Mouse (Mus musculus): ENCODE measurements at regions not wholly inside any gene's neighbourhood (a gene's known extent, or its start where the extent isn't known, plus 50 kb on each side); places are given as distances from the start of the nearest gene placed in this dataset.

DNA sequence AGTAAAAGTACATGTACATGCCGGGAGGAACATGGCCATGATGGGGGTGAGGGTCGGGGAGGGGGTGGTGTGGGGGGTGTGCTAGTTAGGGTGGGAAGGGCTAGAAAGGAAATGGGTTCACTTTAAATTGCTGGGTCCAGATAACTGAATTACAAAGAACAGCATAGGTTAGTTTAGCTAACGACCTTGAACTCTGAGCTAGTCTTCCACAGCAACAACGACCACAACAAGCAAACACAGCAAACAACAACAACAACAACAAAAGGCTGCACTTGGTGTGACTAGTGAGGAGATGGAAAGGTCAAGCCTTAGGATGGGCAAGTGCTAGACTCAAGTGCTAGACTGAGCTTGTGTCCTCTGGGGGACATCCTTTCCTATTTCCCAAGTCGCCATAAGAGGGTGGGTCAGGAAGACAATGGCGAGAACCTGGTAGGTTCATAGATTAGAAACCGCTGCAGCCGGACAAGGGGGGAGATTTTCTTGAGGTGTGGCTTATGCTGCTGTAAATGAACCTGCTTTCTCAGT lies 117.9 kb downstream of the Enc1 start:
- H3K27ac ChIP-seq (ENCODE audit: control insufficient read depth, low read depth, low read length), result no peak overlapping the region
- H3K4me3 ChIP-seq (ENCODE audit: control insufficient read depth in 1 of 2, insufficient read depth in 1 of 2, low read depth in 2 of 2, low read length in 2 of 2), result no peak overlapping the region
- TF ChIP-seq EP300 (IDR thresholded peaks at IDR 0.05; ENCODE audit: low read depth in 1 of 2, low read length in 2 of 2) (no peak), CHD2 (IDR thresholded peaks at IDR 0.05; ENCODE audit: low read length) (no peak), MAFK (IDR thresholded peaks at IDR 0.05; ENCODE audit: borderline replicate concordance, low read depth, low read length) (no peak)
- DNase-seq (ENCODE audit: low read depth, low spot score), result no peak
- no peak overlapping the region for H3K9ac ChIP-seq (ENCODE audit: control insufficient read depth, low read depth, low read length, poor library complexity, severe bottlenecking)
- no peaks in the 10 kb centered on the region for H3K9me3 ChIP-seq (replicated peaks; ENCODE audit: insufficient read depth, low read length)
- no peaks in the 10 kb centered on the region for H3K27me3 ChIP-seq (ENCODE audit: control insufficient read depth in 1 of 2, insufficient read depth in 2 of 2, low read length in 2 of 2)
- no peaks in the 10 kb centered on the region for H3K36me3 ChIP-seq (ENCODE audit: control insufficient read depth in 1 of 2, insufficient read depth in 2 of 2, low read length in 2 of 2)
- H3K4me1 ChIP-seq (ENCODE audit: control insufficient read depth in 1 of 2, insufficient read depth in 2 of 2, low read length in 2 of 2), result no peaks in the 10 kb centered on the region
- no peaks in the 10 kb centered on the region for H3K79me2 ChIP-seq (ENCODE audit: control insufficient read depth, insufficient read depth, low read length, poor library complexity)

DNA sequence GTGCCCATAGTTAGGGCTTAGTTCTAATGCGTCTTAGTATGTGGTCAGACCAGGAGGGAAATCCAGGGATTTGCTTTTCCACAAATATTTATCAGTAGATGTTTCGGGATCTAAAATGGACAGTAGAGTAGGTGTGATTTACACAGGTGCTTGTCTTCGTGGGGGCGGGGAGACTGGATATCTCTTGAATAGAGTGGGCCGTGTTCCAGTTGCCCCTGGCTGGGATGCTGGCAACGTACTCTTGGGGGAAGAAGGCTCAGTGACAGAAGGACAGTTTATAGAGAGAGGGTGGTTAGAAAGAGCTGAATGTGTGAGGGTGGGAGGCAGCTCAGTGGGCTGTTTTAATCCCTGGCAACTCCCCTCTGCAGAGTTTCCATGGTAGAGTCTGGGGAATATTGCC lies 117.4 kb downstream of the Enc1 start:
- H3K36me3 ChIP-seq (ENCODE audit: control insufficient read depth in 1 of 2, insufficient read depth in 2 of 2, low read length in 2 of 2), result no peaks in the 10 kb centered on the region
- no peak overlapping the region for H3K27ac ChIP-seq (ENCODE audit: control insufficient read depth, low read depth, low read length)
- H3K27me3 ChIP-seq (ENCODE audit: control insufficient read depth in 1 of 2, insufficient read depth in 2 of 2, low read length in 2 of 2), result no peaks in the 10 kb centered on the region
- no peaks in the 10 kb centered on the region for H3K79me2 ChIP-seq (ENCODE audit: control insufficient read depth, insufficient read depth, low read length, poor library complexity)
- H3K9ac ChIP-seq (ENCODE audit: control insufficient read depth, low read depth, low read length, poor library complexity, severe bottlenecking), result no peak overlapping the region
- TF ChIP-seq MYB (IDR thresholded peaks at IDR 0.05; ENCODE audit: low read depth, low read length) (no peak), POLR2AphosphoS2 (IDR thresholded peaks at IDR 0.05; ENCODE audit: low read length) (no peak), ELF1 (IDR thresholded peaks at IDR 0.05; ENCODE audit: low read depth, low read length) (no peak), USF1 (IDR thresholded peaks at IDR 0.05; ENCODE audit: low read depth, low read length) (no peak), RCOR1 (IDR thresholded peaks at IDR 0.05; ENCODE audit: low read depth, low read length) (no peak), ZC3H11A (IDR thresholded peaks at IDR 0.05; ENCODE audit: low read depth, low read length) (no peak), E2F4 (IDR thresholded peaks at IDR 0.05; ENCODE audit: borderline replicate concordance, low read depth, low read length) (no peak), SIN3A (IDR thresholded peaks at IDR 0.05; ENCODE audit: low read length) (no peak), HCFC1 (IDR thresholded peaks at IDR 0.05; ENCODE audit: low read depth, low read length) (no peak), USF2 (IDR thresholded peaks at IDR 0.05; ENCODE audit: borderline replicate concordance in 1 of 2, insufficient read depth in 1 of 2, low read depth in 1 of 2, low read length in 2 of 2) (no peak), RAD21 (IDR thresholded peaks at IDR 0.05; ENCODE audit: low read depth, low read length) (no peak), KAT2A (conservative IDR thresholded peaks at IDR 0.05; ENCODE audit: low read depth, low read length) (no peak), EP300 (IDR thresholded peaks at IDR 0.05; ENCODE audit: low read depth in 1 of 2, low read length in 2 of 2) (no peak)
- H3K4me1 ChIP-seq (ENCODE audit: control insufficient read depth in 1 of 2, insufficient read depth in 2 of 2, low read length in 2 of 2), result no peaks in the 10 kb centered on the region
- DNase-seq (ENCODE audit: low read depth, low spot score), result no peak
- H3K4me3 ChIP-seq (ENCODE audit: control insufficient read depth in 1 of 2, insufficient read depth in 1 of 2, low read depth in 2 of 2, low read length in 2 of 2), result no peak overlapping the region
- H3K9me3 ChIP-seq (replicated peaks; ENCODE audit: insufficient read depth, low read length), result no peaks in the 10 kb centered on the region

Measured in MEL (cell line).